Mouse (Mus musculus) embryonic fibroblast, embryonic 13.5 days (primary cell): Measurements from ENCODE around the gene Tsga13. TPM values are rescaled to one million over a fixed set of nuclear protein-coding genes. Genes with fewer than 3 reads are reported as not detected.

Experiments used
- H3K27ac ChIP-seq: 2 replicates; pipeline ENCODE4 v1.5.1; 2012; ENCODE audit warnings: low read length, control low read depth, inconsistent platforms; ENCODE audit not compliant: insufficient read depth
- H3K4me1 ChIP-seq: 2 replicates; pipeline ENCODE4 v1.6.1; 2011; ENCODE audit warnings: low read length; ENCODE audit not compliant: control insufficient read depth, insufficient read depth
- H3K4me3 ChIP-seq: 2 replicates; pipeline ENCODE4 v1.5.1; 2011; ENCODE audit warnings: mild to moderate bottlenecking, control low read depth, low read length; ENCODE audit not compliant: insufficient read depth
- CTCF ChIP-seq: IDR thresholded peaks from 2 replicates; pipeline ENCODE4 v1.5.1; 2011; ENCODE audit warnings: mild to moderate bottlenecking, control low read depth, low read length, moderate library complexity, borderline replicate concordance; ENCODE audit not compliant: insufficient read depth
- POLR2A ChIP-seq: IDR thresholded peaks from 2 replicates; pipeline ENCODE4 v1.6.1; 2011; ENCODE audit warnings: low read depth, mild to moderate bottlenecking, control low read depth, low read length, moderate library complexity
- polyA plus RNA-seq: library from polyadenylated mRNA; stranded (reverse); fragments of >200 nt; gene quantifications from 2 replicates; pipeline ENCODE4 v1.2.4, GENCODE M21; 2011; ENCODE audit warnings: low read depth; ENCODE audit not compliant: missing spikeins, insufficient read length

Tsga13 gene
- polyA plus RNA-seq, 1 experiment: not detected

GRCm38 (mm10) chr6:30904033-30904432 lies 11.3 kb downstream of the Tsga13 start:
- H3K4me1 ChIP-seq: no peaks in the 10 kb centered on the region
- no peak overlapping the region for H3K4me3 ChIP-seq
- TF ChIP-seq POLR2A: no peak
- TF ChIP-seq CTCF: no peak
- H3K27ac ChIP-seq: no peak overlapping the region

- no peak for TF ChIP-seq POLR2A
- no peak for TF ChIP-seq CTCF
- H3K27ac ChIP-seq: no peak overlapping the region
- H3K4me1 ChIP-seq: peaks cover 2% of the 10 kb centered on the region; the same call in 1 of the 2 replicates
- H3K4me3 ChIP-seq: no peak overlapping the region
Measured at GRCm38 (mm10) chr6:30897520-30897919, 17.9 kb downstream of the Tsga13 start.

- peak overlapping the region; percentile 15; the same call in 1 of the 2 replicates for H3K27ac ChIP-seq
- H3K4me1 ChIP-seq: peaks cover 2% of the 10 kb centered on the region; the same call in 1 of the 2 replicates
- peak overlapping the region; percentile 30 for H3K4me3 ChIP-seq
- no peak for TF ChIP-seq CTCF
- TF ChIP-seq POLR2A: peak; percentile 55
Measured at GRCm38 (mm10) chr6:30896986-30897327, 18.4 kb downstream of the Tsga13 start.

- TF ChIP-seq CTCF: no peak
- TF ChIP-seq POLR2A: no peak; the same call in 1 of the 2 replicates
- H3K4me1 ChIP-seq: peaks cover 2% of the 10 kb centered on the region; the same call in 1 of the 2 replicates
- peak within 1 kb of the TSS; percentile 80 for H3K4me3 ChIP-seq
- H3K27ac ChIP-seq: peak within 1 kb of the TSS; percentile 15; the same call in 1 of the 2 replicates
Measured at GRCm38 (mm10) chr6:30896195-30896985, 19.0 kb downstream of the Tsga13 start, which contains the start of gene Copg2. TSS of gene Copg2 (minus strand) at chr6:30896794.

GRCm38 (mm10) chr6:30895819-30896194 lies 19.6 kb downstream of the Tsga13 start:
- peaks cover 2% of the 10 kb centered on the region; the same call in 1 of the 2 replicates for H3K4me1 ChIP-seq
- no peak overlapping the region for H3K27ac ChIP-seq
- peak overlapping the region; percentile 80 for H3K4me3 ChIP-seq
- TF ChIP-seq CTCF (no peak), POLR2A (no peak; the same call in 1 of the 2 replicates)

- H3K4me1 ChIP-seq: peaks cover 2% of the 10 kb centered on the region; the same call in 1 of the 2 replicates
- no peak overlapping the region for H3K27ac ChIP-seq
- no peak for TF ChIP-seq POLR2A
- no peak for TF ChIP-seq CTCF
- H3K4me3 ChIP-seq: no peak overlapping the region
Measured at GRCm38 (mm10) chr6:30893081-30893480, 22.3 kb downstream of the Tsga13 start.

GRCm38 (mm10) chr6:30891761-30892160 lies 23.6 kb downstream of the Tsga13 start:
- TF ChIP-seq CTCF (no peak), POLR2A (no peak)
- Histone ChIP-seq H3K4me1 (peaks cover 2% of the 10 kb centered on the region; the same call in 1 of the 2 replicates), H3K27ac (no peak overlapping the region), H3K4me3 (no peak overlapping the region)

GRCm38 (mm10) chr6:30884856-30885255 lies 30.5 kb downstream of the Tsga13 start:
- Histone ChIP-seq H3K4me3 (no peak overlapping the region), H3K4me1 (no peaks in the 10 kb centered on the region), H3K27ac (no peak overlapping the region)
- no peak for TF ChIP-seq CTCF
- no peak for TF ChIP-seq POLR2A

- Histone ChIP-seq H3K4me3 (no peak overlapping the region), H3K4me1 (no peaks in the 10 kb centered on the region), H3K27ac (no peak overlapping the region)
- TF ChIP-seq POLR2A: no peak
- no peak for TF ChIP-seq CTCF
Measured at GRCm38 (mm10) chr6:30883491-30883890, 31.9 kb downstream of the Tsga13 start.

GRCm38 (mm10) chr6:30876661-30877060 lies 38.7 kb downstream of the Tsga13 start:
- Histone ChIP-seq H3K4me1 (no peaks in the 10 kb centered on the region), H3K4me3 (no peak overlapping the region), H3K27ac (peak overlapping the region; percentile 65; the same call in 1 of the 2 replicates)
- TF ChIP-seq CTCF (no peak), POLR2A (no peak)
